ENCODE assay signal across 39 mouse cellular contexts in the genomic region with DNA sequence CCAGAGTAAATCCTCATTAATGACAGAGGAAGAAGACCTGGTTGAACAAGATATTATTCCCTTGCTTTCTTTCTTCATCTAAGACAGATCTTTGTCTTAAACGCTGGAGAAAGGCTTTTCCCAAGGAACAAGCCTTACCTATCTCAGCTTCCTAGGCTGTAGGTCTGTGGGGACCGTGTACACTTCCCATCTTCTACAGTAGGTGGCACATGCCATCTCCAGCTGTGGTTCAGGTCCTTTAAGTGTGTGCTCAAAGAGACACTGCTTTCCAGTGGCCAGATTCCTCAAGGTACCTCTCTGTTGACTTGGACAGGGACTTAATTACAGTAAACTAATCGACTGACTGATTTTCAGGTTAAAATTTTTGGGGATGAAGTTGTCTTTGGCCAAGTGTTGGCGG. TPM values are rescaled to one million over a fixed set of nuclear protein-coding genes. Genes with fewer than 3 reads are reported as not detected.
DNase-seq lines count a peak whose midpoint lies in the region; ATAC-seq and TF ChIP-seq lines count a peak whose summit lies in the region.
"Had no signal": no experiment of that assay in that cellular context is flagged by ENCODE, and none has a peak within 500 bp of the region (broad histone marks: within the 10 kb centered on the region; RNA-seq: fewer than 3 reads in every experiment).

No protein-coding gene starts in this region.

- WGBS in liver, embryonic 14.5 days (ENCODE audit: insufficient replicate concordance): 32% methylated on average over 4 of the region's 4 CpGs
- WGBS in midbrain, embryonic 11.5 days: 65% methylated on average over 4 of the region's 4 CpGs

- intact Hi-C loops in heart, postnatal 25 days (cut with DNase I): no loop called here

- no peak for ATAC-seq in liver, embryonic 14.5 days (ENCODE audit: insufficient read depth)
- no peak for ATAC-seq in midbrain, embryonic 11.5 days (ENCODE audit: low FRiP score)
- ATAC-seq: forebrain, embryonic 15.5 days; midbrain, embryonic 13.5 days; Patski had no signal

- H3K9me3 ChIP-seq in liver, embryonic 14.5 days (ENCODE audit: control insufficient read depth, low read length): no peaks in the 10 kb centered on the region
- no peaks in the 10 kb centered on the region for H3K9me3 ChIP-seq in midbrain, embryonic 11.5 days (ENCODE audit: control insufficient read depth, low read length)
- H3K9me3 ChIP-seq: embryonic facial prominence, embryonic 13.5 days; forebrain, embryonic 10.5 days; forebrain, embryonic 15.5 days; G1E; heart, embryonic 10.5 days; heart, embryonic 15.5 days; hindbrain, embryonic 13.5 days; midbrain, embryonic 13.5 days; neural tube, embryonic 15.5 days; stomach, embryonic 15.5 days had no signal

- no peak overlapping the region for H3K9ac ChIP-seq in liver, embryonic 14.5 days (replicated peaks)
- no peak overlapping the region for H3K9ac ChIP-seq in midbrain, embryonic 11.5 days (ENCODE audit: low read length)
- H3K9ac ChIP-seq: embryonic facial prominence, embryonic 13.5 days; forebrain, embryonic 15.5 days; heart, embryonic 15.5 days; hindbrain, embryonic 13.5 days; midbrain, embryonic 13.5 days; neural tube, embryonic 15.5 days; stomach, embryonic 15.5 days had no signal

- H3K4me1 ChIP-seq in liver, embryonic 14.5 days (replicated peaks; ENCODE audit: control insufficient read depth in 2 of 2, insufficient read depth in 2 of 2, low read length in 1 of 2): no peaks in the 10 kb centered on the region
- no peaks in the 10 kb centered on the region for H3K4me1 ChIP-seq in midbrain, embryonic 11.5 days (ENCODE audit: control insufficient read depth, insufficient read depth, low read length)
- H3K4me1 ChIP-seq: embryonic facial prominence, embryonic 13.5 days; forebrain, embryonic 10.5 days; forebrain, embryonic 15.5 days; heart, embryonic 10.5 days; heart, embryonic 15.5 days; hindbrain, embryonic 13.5 days; midbrain, embryonic 13.5 days; neural tube, embryonic 15.5 days; stomach, embryonic 15.5 days had no signal

- 0 out of 2 replicates have a peak, but pooled peaks have one; percentile 16 for TF ChIP-seq CTCF in liver, embryonic 14.5 days (IDR thresholded peaks at IDR 0.05; ENCODE audit: low read depth)

- H3K27ac ChIP-seq in liver, embryonic 14.5 days: no peak overlapping the region
- no peak overlapping the region for H3K27ac ChIP-seq in midbrain, embryonic 11.5 days (ENCODE audit: low read depth, low read length)
- H3K27ac ChIP-seq: embryonic facial prominence, embryonic 13.5 days; forebrain, embryonic 10.5 days; forebrain, embryonic 15.5 days; heart, embryonic 10.5 days; heart, embryonic 15.5 days; hindbrain, embryonic 13.5 days; midbrain, embryonic 13.5 days; neural tube, embryonic 15.5 days; stomach, embryonic 15.5 days had no signal

- no peak overlapping the region for H3K4me2 ChIP-seq in liver, embryonic 14.5 days (ENCODE audit: low read depth)
- H3K4me2 ChIP-seq in midbrain, embryonic 11.5 days: no peak overlapping the region
- H3K4me2 ChIP-seq: embryonic facial prominence, embryonic 13.5 days; forebrain, embryonic 15.5 days; heart, embryonic 15.5 days; hindbrain, embryonic 13.5 days; midbrain, embryonic 13.5 days; neural tube, embryonic 15.5 days; stomach, embryonic 15.5 days had no signal

- DNase-seq in heart, adult 11 months: peak; percentile 44
- no peak for DNase-seq in heart, postnatal 25 days (ENCODE audit: low spot score)
- DNase-seq in liver, embryonic 14.5 days (ENCODE audit: low read depth in 3 of 3, low spot score in 3 of 3): no peak
- no peak for DNase-seq in liver
- DNase-seq in 3T3-L1 (ENCODE audit: low read depth, low spot score): peak; percentile 18
- DNase-seq in ES-CJ7 (ENCODE audit: low read depth, low spot score): peak; percentile 16
- DNase-seq in retina, postnatal 1 day: no peak
- DNase-seq in midbrain, embryonic 11.5 days (ENCODE audit: low spot score, missing footprints): no peak
- DNase-seq: adrenal gland, postnatal 10 days; B cell, adult 2 months; cerebellum, adult 11-12 months; cerebellum, postnatal 10 days; gastrocnemius, postnatal 14 days; heart, postnatal 36 days; kidney, adult 18-20 months; kidney, postnatal 10 days; layer of hippocampus, adult 9-11 months; lung, adult 18-20 months; lung, postnatal 36 days; right cerebral cortex, postnatal 25 days; thymus, postnatal 14 days had no signal

- H3K27me3 ChIP-seq in liver, embryonic 14.5 days (ENCODE audit: control insufficient read depth, insufficient read depth, low read length): no peaks in the 10 kb centered on the region
- H3K27me3 ChIP-seq in midbrain, embryonic 11.5 days (ENCODE audit: control insufficient read depth, insufficient read depth, low read length): no peaks in the 10 kb centered on the region
- H3K27me3 ChIP-seq: forebrain, embryonic 15.5 days; heart, embryonic 15.5 days; midbrain, embryonic 13.5 days; neural tube, embryonic 15.5 days; Patski; stomach, embryonic 15.5 days had no signal

- H3K4me3 ChIP-seq in liver, embryonic 14.5 days (ENCODE audit: insufficient read depth in 1 of 2, low read depth in 2 of 2, low read length in 2 of 2): no peak overlapping the region
- H3K4me3 ChIP-seq in midbrain, embryonic 11.5 days (ENCODE audit: low read depth, low read length): no peak overlapping the region
- H3K4me3 ChIP-seq: embryonic facial prominence, embryonic 13.5 days; forebrain, embryonic 10.5 days; forebrain, embryonic 15.5 days; heart, embryonic 10.5 days; heart, embryonic 15.5 days; hindbrain, embryonic 13.5 days; midbrain, embryonic 13.5 days; neural tube, embryonic 15.5 days; stomach, embryonic 15.5 days had no signal

- no peaks in the 10 kb centered on the region for H3K36me3 ChIP-seq in liver, embryonic 14.5 days (replicated peaks; ENCODE audit: control insufficient read depth, insufficient read depth, low read depth)
- no peaks in the 10 kb centered on the region for H3K36me3 ChIP-seq in midbrain, embryonic 11.5 days (ENCODE audit: control insufficient read depth, insufficient read depth, low read length)
- H3K36me3 ChIP-seq: embryonic facial prominence, embryonic 13.5 days; forebrain, embryonic 10.5 days; forebrain, embryonic 15.5 days; G1E; heart, embryonic 10.5 days; heart, embryonic 15.5 days; hindbrain, embryonic 13.5 days; midbrain, embryonic 13.5 days; neural tube, embryonic 15.5 days; stomach, embryonic 15.5 days had no signal

- TF ChIP-seq EP300 in liver, embryonic 14.5 days (IDR thresholded peaks at IDR 0.05; ENCODE audit: low read depth): no peak

RNA-seq across cellular contexts. Expression of gene Gm39115, which starts 7.0 kb away (rescaled TPM):
- not detected for total RNA-seq in heart, postnatal 25 days (2021)
- polyA plus RNA-seq in liver, embryonic 14.5 days (2012; rRNA removed): not detected in 2 replicates
- not detected in 2 replicates for polyA plus RNA-seq in liver, embryonic 14.5 days (2014; fragmentation: Nextera tagmentation; extraction: Ambion mirVana)
- not detected in 2 replicates for polyA plus RNA-seq in midbrain, embryonic 11.5 days (2014; fragmentation: Nextera tagmentation; extraction: Ambion mirVana)
- total RNA-seq: adrenal gland, postnatal 10 days; common myeloid progenitor, adult 5-6 weeks; G1E; gastrocnemius, postnatal 14 days; granulocyte monocyte progenitor cell, adult 5-6 weeks; heart, postnatal 36 days; left cerebral cortex, postnatal 10 days; liver, adult 2 months; megakaryocyte, adult 5-6 weeks had no signal
- polyA plus RNA-seq: embryonic facial prominence, embryonic 13.5 days; forebrain, embryonic 10.5 days; forebrain, embryonic 15.5 days; G1E; heart, embryonic 10.5 days; heart, embryonic 15.5 days; hindbrain, embryonic 13.5 days; limb, embryonic 11.5 days; liver, adult 2 months; midbrain, embryonic 13.5 days; neural tube, embryonic 15.5 days; Patski; stomach, embryonic 15.5 days; urinary bladder, adult 2 months had no signal

RNA-seq across cellular contexts. Expression of gene Gm45618, which starts 8.3 kb away (rescaled TPM):
- not detected for total RNA-seq in heart, postnatal 25 days (2021)
- not detected in 2 replicates for polyA plus RNA-seq in liver, embryonic 14.5 days (2012; rRNA removed)
- polyA plus RNA-seq in liver, embryonic 14.5 days (2014; fragmentation: Nextera tagmentation; extraction: Ambion mirVana): not detected in 2 replicates
- not detected in 2 replicates for polyA plus RNA-seq in midbrain, embryonic 11.5 days (2014; fragmentation: Nextera tagmentation; extraction: Ambion mirVana)
- total RNA-seq: adrenal gland, postnatal 10 days; common myeloid progenitor, adult 5-6 weeks; G1E; gastrocnemius, postnatal 14 days; granulocyte monocyte progenitor cell, adult 5-6 weeks; heart, postnatal 36 days; left cerebral cortex, postnatal 10 days; liver, adult 2 months; megakaryocyte, adult 5-6 weeks had no signal
- polyA plus RNA-seq: embryonic facial prominence, embryonic 13.5 days; forebrain, embryonic 15.5 days; G1E; heart, embryonic 10.5 days; heart, embryonic 15.5 days; limb, embryonic 11.5 days; liver, adult 2 months; midbrain, embryonic 13.5 days; Patski; stomach, embryonic 15.5 days; urinary bladder, adult 2 months had no signal

RNA-seq across cellular contexts. Expression of gene Gm45337, which starts 15.6 kb away (rescaled TPM):
- not detected for total RNA-seq in heart, postnatal 25 days (2021)
- not detected in 2 replicates for polyA plus RNA-seq in liver, embryonic 14.5 days (2012; rRNA removed)
- not detected in 2 replicates for polyA plus RNA-seq in liver, embryonic 14.5 days (2014; fragmentation: Nextera tagmentation; extraction: Ambion mirVana)
- polyA plus RNA-seq in midbrain, embryonic 11.5 days (2014; fragmentation: Nextera tagmentation; extraction: Ambion mirVana): not detected in 2 replicates
- total RNA-seq: adrenal gland, postnatal 10 days; common myeloid progenitor, adult 5-6 weeks; G1E; gastrocnemius, postnatal 14 days; granulocyte monocyte progenitor cell, adult 5-6 weeks; heart, postnatal 36 days; left cerebral cortex, postnatal 10 days; liver, adult 2 months; megakaryocyte, adult 5-6 weeks had no signal
- polyA plus RNA-seq: embryonic facial prominence, embryonic 13.5 days; forebrain, embryonic 10.5 days; forebrain, embryonic 15.5 days; G1E; heart, embryonic 10.5 days; heart, embryonic 15.5 days; hindbrain, embryonic 13.5 days; limb, embryonic 11.5 days; liver, adult 2 months; midbrain, embryonic 13.5 days; neural tube, embryonic 15.5 days; Patski; stomach, embryonic 15.5 days; urinary bladder, adult 2 months had no signal

RNA-seq across cellular contexts. Expression of gene Gm29735, which starts 28.1 kb away (rescaled TPM):
- total RNA-seq in heart, postnatal 25 days (2021): not detected
- not detected in 2 replicates for polyA plus RNA-seq in liver, embryonic 14.5 days (2012; rRNA removed)
- not detected in 2 replicates for polyA plus RNA-seq in liver, embryonic 14.5 days (2014; fragmentation: Nextera tagmentation; extraction: Ambion mirVana)
- not detected in 2 replicates for polyA plus RNA-seq in midbrain, embryonic 11.5 days (2014; fragmentation: Nextera tagmentation; extraction: Ambion mirVana)
- total RNA-seq: adrenal gland, postnatal 10 days; common myeloid progenitor, adult 5-6 weeks; G1E; gastrocnemius, postnatal 14 days; granulocyte monocyte progenitor cell, adult 5-6 weeks; heart, postnatal 36 days; left cerebral cortex, postnatal 10 days; liver, adult 2 months; megakaryocyte, adult 5-6 weeks had no signal
- polyA plus RNA-seq: embryonic facial prominence, embryonic 13.5 days; forebrain, embryonic 10.5 days; forebrain, embryonic 15.5 days; G1E; heart, embryonic 10.5 days; heart, embryonic 15.5 days; hindbrain, embryonic 13.5 days; limb, embryonic 11.5 days; liver, adult 2 months; midbrain, embryonic 13.5 days; neural tube, embryonic 15.5 days; Patski; stomach, embryonic 15.5 days; urinary bladder, adult 2 months had no signal

RNA-seq across cellular contexts. Expression of gene Dusp8, which starts 33.2 kb away (rescaled TPM):
- total RNA-seq in heart, postnatal 25 days (2021): 10 to 100 TPM; 39.7 to 53.5 TPM
- 2.5 TPM in 2 replicates for polyA plus RNA-seq in liver, embryonic 14.5 days (2012; rRNA removed)
- 3.8 and 4.2 TPM in 2 replicates for polyA plus RNA-seq in liver, embryonic 14.5 days (2014; fragmentation: Nextera tagmentation; extraction: Ambion mirVana)
- 14.5 and 15.7 TPM in 2 replicates for polyA plus RNA-seq in midbrain, embryonic 11.5 days (2014; fragmentation: Nextera tagmentation; extraction: Ambion mirVana)
- total RNA-seq: granulocyte monocyte progenitor cell, adult 5-6 weeks; megakaryocyte, adult 5-6 weeks had no signal
- polyA plus RNA-seq: G1E had no signal

Comparison
In these comparisons a context has a peak if more than half of its experiments do, and no peak if none do; other contexts are left out.
1. DNase-seq: peak in heart, adult 11 months (single experiment), 3T3-L1 (single experiment) and ES-CJ7 (single experiment); none in heart, postnatal 25 days (single experiment), liver, embryonic 14.5 days (0 of 3), liver (single experiment), retina, postnatal 1 day (single experiment) and midbrain, embryonic 11.5 days (single experiment).